Mouse (Mus musculus) C2C12 (cell line): Measurements from ENCODE around the gene Rab11b. TPM values are rescaled to one million over a fixed set of nuclear protein-coding genes. Genes with fewer than 3 reads are reported as not detected.
A peak's percentile ranks its signal among the peaks of the same experiment; 100 is the strongest.

Experiments
- H3K27me3 ChIP-seq: one replicate; pipeline ENCODE4 v1.6.1; 2011; ENCODE audit not compliant: control insufficient read depth, insufficient read depth, insufficient read length
- H3K36me3 ChIP-seq: one replicate; pipeline ENCODE4 v1.6.1; 2011; ENCODE audit not compliant: control insufficient read depth, insufficient read depth
- H3K4me3 ChIP-seq: one replicate; pipeline ENCODE4 v1.5.1; 2011; ENCODE audit warnings: mild to moderate bottlenecking, control low read depth; ENCODE audit not compliant: poor library complexity, insufficient read depth, severe bottlenecking
- H3K79me2 ChIP-seq: one replicate; pipeline ENCODE4 v1.6.1; 2011; ENCODE audit not compliant: control insufficient read depth, insufficient read depth
- H3K79me3 ChIP-seq: one replicate; pipeline ENCODE4 v1.6.1; 2011; ENCODE audit warnings: low read depth, control low read depth
- H3ac ChIP-seq: one replicate; pipeline ENCODE3; 2011; ENCODE audit warnings: low read depth; ENCODE audit not compliant: control insufficient read depth, insufficient read length
- CEBPB ChIP-seq: IDR thresholded peaks from one replicate; pipeline ENCODE4 v1.6.1; 2011; ENCODE audit warnings: low read depth, mild to moderate bottlenecking, control low read depth, moderate library complexity
- CTCF ChIP-seq: IDR thresholded peaks from one replicate; pipeline ENCODE4 v1.5.1; 2011; ENCODE audit not compliant: control insufficient read depth, insufficient read depth, insufficient read length
- FOSL1 ChIP-seq: IDR thresholded peaks from one replicate; pipeline ENCODE4 v1.8.0; 2011; ENCODE audit warnings: mild to moderate bottlenecking, low read length; ENCODE audit not compliant: poor library complexity, insufficient read depth, severe bottlenecking
- MAX ChIP-seq: IDR thresholded peaks from one replicate; pipeline ENCODE4 v1.6.1; 2011; ENCODE audit warnings: mild to moderate bottlenecking, control low read depth
- MYOD1 ChIP-seq: IDR thresholded peaks from one replicate; pipeline ENCODE4 v1.6.1; 2011; ENCODE audit warnings: low read depth; ENCODE audit not compliant: control insufficient read depth, insufficient read length
- MYOG ChIP-seq: IDR thresholded peaks from one replicate; pipeline ENCODE4 v1.6.1; 2011; ENCODE audit not compliant: control insufficient read depth, insufficient read length; ENCODE audit errors: extremely low read depth
- USF1 ChIP-seq: IDR thresholded peaks from one replicate; pipeline ENCODE4 v1.6.1; 2011; ENCODE audit warnings: low read depth, mild to moderate bottlenecking, control low read depth, moderate library complexity
- polyA plus RNA-seq: library from polyadenylated mRNA; unstranded; fragments of >200 nt; fragmentation: generic; extraction: Trizol; gene quantifications from one replicate; pipeline ENCODE4 v1.2.1, GENCODE M21; 2012; ENCODE audit warnings: missing spikeins

Rab11b gene
- polyA plus RNA-seq, 1 experiment, result 97.3 TPM

DNA sequence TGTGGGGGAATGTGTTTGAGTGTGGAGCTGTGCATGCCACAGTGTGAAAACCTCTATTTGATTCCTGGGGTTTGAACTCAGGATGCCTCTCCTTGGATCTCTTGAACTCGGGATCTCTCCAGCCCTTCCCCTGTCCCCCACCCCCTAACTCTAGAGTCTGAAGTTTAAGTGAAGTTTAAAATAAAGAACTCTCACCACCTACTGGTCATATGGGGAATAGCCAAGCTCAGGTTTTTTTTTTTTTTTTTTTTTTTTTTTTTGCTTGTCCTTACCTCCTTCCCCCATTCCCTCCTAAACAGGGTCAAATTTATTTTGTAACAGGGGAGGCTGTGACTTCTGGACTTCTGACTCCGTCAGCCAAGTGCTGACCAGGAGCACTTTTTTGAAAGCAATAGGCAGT is 41.9 kb upstream of the Rab11b start:
- Histone ChIP-seq H3K79me3 (no peaks in the 10 kb centered on the region), H3K79me2 (no peaks in the 10 kb centered on the region), H3K36me3 (no peaks in the 10 kb centered on the region)

DNA sequence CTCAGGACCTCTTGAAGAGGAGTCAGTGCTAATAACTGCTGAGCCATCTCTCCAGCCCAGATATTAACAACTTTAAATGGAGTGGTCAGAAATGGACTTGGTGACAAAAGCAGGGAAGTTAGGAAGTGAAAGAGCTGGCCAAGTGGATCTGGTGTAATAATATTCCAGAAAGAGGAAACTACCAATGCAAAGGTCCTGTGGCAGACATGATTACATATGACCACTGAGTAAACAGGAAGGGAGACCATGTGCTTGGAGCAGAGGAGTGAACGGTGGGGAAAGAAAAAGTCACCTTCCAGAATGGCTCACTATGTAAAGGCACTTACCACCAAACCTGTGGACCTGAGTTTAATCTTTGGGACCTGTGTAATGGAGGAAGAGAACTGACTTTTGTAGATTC is 38.9 kb upstream of the Rab11b start:
- Histone ChIP-seq H3K79me3 (no peaks in the 10 kb centered on the region), H3K36me3 (no peaks in the 10 kb centered on the region), H3K27me3 (no peaks in the 10 kb centered on the region), H3K4me3 (no peak overlapping the region), H3K79me2 (no peaks in the 10 kb centered on the region), H3ac (no peak overlapping the region)
- TF ChIP-seq FOSL1 (no peak), CTCF (no peak), CEBPB (no peak)

More for the DNA sequence above, 41.9 kb upstream of the Rab11b start:
- no peaks in the 10 kb centered on the region for H3K27me3 ChIP-seq
- no peak overlapping the region for H3K4me3 ChIP-seq
- TF ChIP-seq MAX, result no peak
- no peak for TF ChIP-seq MYOG
- TF ChIP-seq CTCF, result no peak
- TF ChIP-seq MYOD1, result no peak
- no peak for TF ChIP-seq USF1
- TF ChIP-seq CEBPB, result no peak
- no peak for TF ChIP-seq FOSL1
- no peak overlapping the region for H3ac ChIP-seq

DNA sequence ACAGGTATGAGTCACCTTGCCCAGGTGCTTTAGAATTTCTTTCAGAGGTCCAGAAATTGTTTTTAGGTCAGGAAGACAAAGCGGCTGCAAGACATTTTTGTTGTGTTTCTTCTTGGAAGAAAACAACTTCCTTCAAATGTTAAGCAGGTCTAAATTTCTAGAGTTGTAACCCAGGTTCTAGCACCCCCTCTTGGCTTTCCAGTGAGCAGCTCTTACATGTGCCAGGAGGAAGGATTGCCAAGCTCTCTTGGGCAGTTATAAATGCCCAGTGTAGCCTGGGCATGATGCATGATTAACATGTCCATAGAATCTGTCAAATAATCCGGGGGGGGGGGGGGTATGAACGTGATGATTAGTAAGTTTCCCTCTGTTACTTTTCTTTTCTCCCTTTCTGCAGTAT is 38.0 kb upstream of the Rab11b start:
- Histone ChIP-seq H3K79me3 (no peaks in the 10 kb centered on the region), H3K27me3 (no peaks in the 10 kb centered on the region), H3ac (no peak overlapping the region), H3K4me3 (no peak overlapping the region), H3K36me3 (no peaks in the 10 kb centered on the region), H3K79me2 (no peaks in the 10 kb centered on the region)
- TF ChIP-seq USF1, result no peak
- TF ChIP-seq CTCF, result peak; percentile 29

DNA sequence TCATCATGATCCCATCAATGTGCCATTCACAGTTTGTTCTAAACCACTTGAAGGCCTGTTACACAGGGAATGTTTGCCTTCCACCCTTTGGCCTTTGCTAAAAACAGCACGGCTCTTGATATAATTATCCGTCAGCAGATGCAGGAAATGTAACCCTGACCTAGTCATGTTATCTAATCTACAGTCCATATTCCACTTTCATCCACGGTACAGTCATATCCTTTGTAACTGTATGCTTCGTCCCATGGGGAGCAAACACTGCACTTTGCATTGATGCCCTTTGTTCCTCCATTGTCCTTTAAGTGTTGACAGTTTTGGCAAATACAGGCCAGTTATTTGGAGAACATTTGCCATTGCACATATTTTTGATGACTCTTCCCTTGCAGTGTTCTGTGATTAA is 28.4 kb upstream of the Rab11b start:
- TF ChIP-seq MYOD1 (peak; percentile 48), CEBPB (no peak), USF1 (no peak), MYOG (no peak), FOSL1 (no peak), CTCF (no peak), MAX (no peak)
- Histone ChIP-seq H3K4me3 (no peak overlapping the region), H3K36me3 (no peaks in the 10 kb centered on the region), H3ac (no peak overlapping the region), H3K79me3 (no peaks in the 10 kb centered on the region), H3K79me2 (no peaks in the 10 kb centered on the region), H3K27me3 (no peaks in the 10 kb centered on the region)

DNA sequence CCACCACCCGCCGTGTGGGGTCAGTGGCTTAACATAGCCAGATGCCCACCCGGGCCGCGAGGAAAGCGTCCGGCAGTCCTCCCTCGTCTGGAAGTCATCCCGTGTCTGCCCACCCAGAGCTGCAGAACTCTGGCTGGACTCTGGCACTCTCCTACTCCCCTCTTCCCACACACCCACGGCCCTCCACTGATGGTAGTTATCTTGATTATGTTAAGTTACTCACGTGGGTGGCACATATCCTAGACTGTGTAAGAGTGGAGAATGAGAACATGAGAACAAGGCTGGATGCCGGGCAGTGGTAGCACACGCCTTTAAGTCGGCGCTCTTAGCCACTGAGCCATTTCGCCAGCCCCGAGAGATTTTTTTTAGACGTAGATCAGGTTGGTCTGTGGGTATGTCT is 26.0 kb upstream of the Rab11b start:
- Histone ChIP-seq H3K4me3 (no peak overlapping the region), H3K27me3 (no peaks in the 10 kb centered on the region)
- no peak for TF ChIP-seq CEBPB
- no peak for TF ChIP-seq FOSL1
- no peak for TF ChIP-seq MYOG
- TF ChIP-seq MAX, result no peak
- TF ChIP-seq USF1, result no peak
- TF ChIP-seq CTCF, result no peak
- TF ChIP-seq MYOD1, result no peak

DNA sequence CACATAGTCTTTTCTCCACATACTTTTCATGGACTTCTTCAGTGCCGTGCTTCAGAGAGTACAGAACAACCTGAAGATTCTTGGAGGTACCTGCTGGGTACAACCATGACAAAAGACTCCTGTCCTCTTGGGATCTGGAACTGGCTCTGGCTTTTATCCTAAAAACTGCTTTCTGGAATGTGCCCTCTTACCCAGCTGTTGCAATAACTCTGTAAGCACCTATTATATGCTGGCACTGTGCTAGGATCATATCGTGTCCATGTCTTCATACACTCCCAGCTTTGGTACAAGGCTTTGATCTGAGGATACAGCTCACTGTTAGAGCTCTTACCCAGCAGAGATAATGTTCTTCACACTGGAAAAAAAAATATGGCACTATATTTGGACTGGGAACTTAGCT is 24.6 kb upstream of the Rab11b start:
- Histone ChIP-seq H3K36me3 (no peaks in the 10 kb centered on the region), H3K79me3 (peaks cover 3% of the 10 kb centered on the region), H3K27me3 (no peaks in the 10 kb centered on the region), H3K79me2 (peaks cover 19% of the 10 kb centered on the region), H3K4me3 (no peak overlapping the region), H3ac (no peak overlapping the region)
- TF ChIP-seq CEBPB (peak; percentile 15), CTCF (no peak), MYOD1 (peak; percentile 8)

More for the DNA sequence above, 26.0 kb upstream of the Rab11b start:
- peaks cover 2% of the 10 kb centered on the region for H3K79me3 ChIP-seq
- H3K36me3 ChIP-seq, result no peaks in the 10 kb centered on the region
- peaks cover 5% of the 10 kb centered on the region for H3K79me2 ChIP-seq
- H3ac ChIP-seq, result no peak overlapping the region
